Comparison of ENCODE assay signal across 9 mouse cellular contexts in the genomic region with DNA sequence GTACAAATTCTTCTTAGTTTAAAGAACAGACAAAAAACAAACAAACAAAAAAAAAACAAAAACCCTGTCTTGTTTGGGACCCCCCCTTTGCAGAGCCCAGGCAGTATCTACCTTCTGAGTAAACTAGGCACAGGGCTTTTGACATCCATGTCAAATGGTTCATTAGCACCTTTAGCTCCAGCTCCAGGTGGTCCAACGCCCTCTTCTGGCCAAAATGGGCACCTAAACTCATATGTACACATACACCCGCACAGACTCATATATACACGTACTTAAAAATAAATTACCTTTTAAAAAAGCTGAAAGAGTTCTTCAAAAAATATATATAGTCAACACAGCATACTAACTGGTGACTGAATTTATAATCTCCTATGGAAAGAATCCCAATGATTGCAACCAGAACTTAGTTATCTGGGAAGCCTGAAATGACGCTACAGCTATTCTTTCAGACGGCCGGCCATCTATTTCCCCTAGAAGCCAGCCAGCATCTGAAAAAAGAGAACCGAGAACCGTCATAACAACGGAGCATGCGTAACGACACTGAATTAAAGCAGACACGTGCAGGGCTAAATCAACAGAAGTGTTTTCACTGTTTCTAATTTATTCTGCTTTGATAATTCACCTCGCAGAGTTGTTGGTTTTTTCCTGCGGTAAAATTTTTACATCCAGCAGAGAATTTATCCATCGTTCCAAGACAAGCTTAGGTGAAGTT.
DNase-seq lines count a peak whose midpoint lies in the region; ATAC-seq and TF ChIP-seq lines count a peak whose summit lies in the region.
"Had no signal": no experiment of that assay in that cellular context is flagged by ENCODE, and none has a peak within 500 bp of the region (broad histone marks: within the 10 kb centered on the region; RNA-seq: fewer than 3 reads in every experiment).

No protein-coding gene starts in this region.

- H3K4me3 ChIP-seq in left cerebral cortex, adult 2 months = peak overlapping the region; percentile 11; the same call in 1 of the 2 replicates
- H3K4me3 ChIP-seq in forebrain, embryonic 16.5 days (replicated peaks; ENCODE audit: low read length) = peak overlapping the region; percentile 27
- peak overlapping the region; percentile 16; the same call in 1 of the 2 replicates for H3K4me3 ChIP-seq in midbrain, embryonic 16.5 days (ENCODE audit: low read depth, low read length)
- no peak overlapping the region for H3K4me3 ChIP-seq in liver, embryonic 11.5 days (ENCODE audit: low read depth, low read length)

- H3K9ac ChIP-seq in forebrain, embryonic 16.5 days (replicated peaks; ENCODE audit: low read depth, low read length) = peak overlapping the region; percentile 42
- H3K9ac ChIP-seq in midbrain, embryonic 16.5 days (ENCODE audit: low read depth, low read length) = no peak overlapping the region
- no peak overlapping the region for H3K9ac ChIP-seq in liver, embryonic 11.5 days (ENCODE audit: low read depth, low read length)

- no peak for DNase-seq in left cerebral cortex, adult 2 months (ENCODE audit: extremely low spot score in 1 of 2, low spot score in 2 of 2)
- DNase-seq in left cerebral cortex, adult 18-20 months (ENCODE audit: low spot score in 2 of 2) = no peak
- peak; percentile 82 for DNase-seq in cerebellum, adult 9-10 months
- no peak for DNase-seq in spleen, adult 18-20 months
- no peak for DNase-seq in natural killer cell, adult 2 months (ENCODE audit: low spot score in 2 of 2)
- DNase-seq in liver, embryonic 11.5 days (ENCODE audit: low spot score) = no peak

- H3K9me3 ChIP-seq in forebrain, embryonic 16.5 days (ENCODE audit: control insufficient read depth, low read length) = 0 out of 2 replicates have a peak, but pooled peaks cover 1% of the 10 kb centered on the region
- no peaks in the 10 kb centered on the region for H3K9me3 ChIP-seq in midbrain, embryonic 16.5 days (replicated peaks; ENCODE audit: control insufficient read depth, low read length, poor library complexity, severe bottlenecking)
- no peaks in the 10 kb centered on the region for H3K9me3 ChIP-seq in liver, embryonic 11.5 days (ENCODE audit: control insufficient read depth, low read length)

- H3K27ac ChIP-seq in left cerebral cortex, adult 2 months = peak overlapping the region; percentile 3; the same call in 1 of the 2 replicates
- peak overlapping the region; percentile 85 for H3K27ac ChIP-seq in forebrain, embryonic 16.5 days (ENCODE audit: low read length)
- peak overlapping the region; percentile 78 for H3K27ac ChIP-seq in midbrain, embryonic 16.5 days (ENCODE audit: low read length)
- H3K27ac ChIP-seq in liver, embryonic 11.5 days (ENCODE audit: low read depth, low read length) = no peak overlapping the region
- H3K27ac ChIP-seq: kidney, postnatal 0 days had no signal

- no peak; the same call in 1 of the 2 replicates for TF ChIP-seq CTCF in left cerebral cortex, adult 2 months (IDR thresholded peaks at IDR 0.05)

- peak overlapping the region; percentile 60 for H3K4me2 ChIP-seq in forebrain, embryonic 16.5 days (ENCODE audit: low read length)
- H3K4me2 ChIP-seq in midbrain, embryonic 16.5 days (ENCODE audit: low read length) = peak overlapping the region; percentile 50
- no peak overlapping the region for H3K4me2 ChIP-seq in liver, embryonic 11.5 days

- intact Hi-C loops in left cerebral cortex, adult 2 months (cut with DNase I) = no loop called here

- peak; percentile 83 for ATAC-seq in forebrain, embryonic 16.5 days
- ATAC-seq in midbrain, embryonic 16.5 days = peak; percentile 71
- ATAC-seq in liver, embryonic 11.5 days (replicated peaks; ENCODE audit: low FRiP score) = no peak

- no peaks in the 10 kb centered on the region for H3K36me3 ChIP-seq in forebrain, embryonic 16.5 days (ENCODE audit: control insufficient read depth, insufficient read depth)
- no peaks in the 10 kb centered on the region for H3K36me3 ChIP-seq in midbrain, embryonic 16.5 days (ENCODE audit: control insufficient read depth, insufficient read depth, low read length)
- no peaks in the 10 kb centered on the region for H3K36me3 ChIP-seq in liver, embryonic 11.5 days (ENCODE audit: control insufficient read depth, insufficient read depth, low read length)

- 21% methylated on average over 15 of the region's 15 CpGs for WGBS in forebrain, embryonic 16.5 days
- WGBS in midbrain, embryonic 16.5 days = 38% methylated on average over 15 of the region's 15 CpGs
- 83% methylated on average over 15 of the region's 15 CpGs for WGBS in liver, embryonic 11.5 days

- H3K27me3 ChIP-seq in forebrain, embryonic 16.5 days (replicated peaks; ENCODE audit: control insufficient read depth, insufficient read depth, low read length) = no peaks in the 10 kb centered on the region
- 0 out of 2 replicates have a peak, but pooled peaks cover 5% of the 10 kb centered on the region for H3K27me3 ChIP-seq in midbrain, embryonic 16.5 days (ENCODE audit: control insufficient read depth, insufficient read depth, low read depth, low read length)
- no peaks in the 10 kb centered on the region; the same call in 1 of the 2 replicates for H3K27me3 ChIP-seq in liver, embryonic 11.5 days (replicated peaks; ENCODE audit: control insufficient read depth, insufficient read depth, low read length)

- H3K4me1 ChIP-seq in forebrain, embryonic 16.5 days (replicated peaks; ENCODE audit: control insufficient read depth, insufficient read depth, low read length) = peaks cover 12% of the 10 kb centered on the region
- H3K4me1 ChIP-seq in midbrain, embryonic 16.5 days (ENCODE audit: control insufficient read depth, insufficient read depth, low read length) = no peaks in the 10 kb centered on the region
- no peaks in the 10 kb centered on the region for H3K4me1 ChIP-seq in liver, embryonic 11.5 days (replicated peaks; ENCODE audit: control insufficient read depth, insufficient read depth, low read length)
